Mouse (Mus musculus) left cerebral cortex, adult 9 months (tissue): ENCODE measurements around the gene Vmn1r18.
"Not testable (repeated sequence)": the region's sequence is repeated elsewhere in the genome, so short reads cannot be mapped to it uniquely, and the experiment has no call there.

ENCODE experiments used
- DNase-seq, 2 experiments: peaks; one replicate each; pipeline ENCODE4 v3.0.0; 2022; ENCODE audit warnings: low spot score in 2 of 2

Gene Vmn1r18

GRCm38 (mm10) chr6:57395683-57396082, at the start of gene Vmn1r18:
TSS of gene Vmn1r18 (minus strand) at chr6:57395783.
- no peak for DNase-seq

DNA sequence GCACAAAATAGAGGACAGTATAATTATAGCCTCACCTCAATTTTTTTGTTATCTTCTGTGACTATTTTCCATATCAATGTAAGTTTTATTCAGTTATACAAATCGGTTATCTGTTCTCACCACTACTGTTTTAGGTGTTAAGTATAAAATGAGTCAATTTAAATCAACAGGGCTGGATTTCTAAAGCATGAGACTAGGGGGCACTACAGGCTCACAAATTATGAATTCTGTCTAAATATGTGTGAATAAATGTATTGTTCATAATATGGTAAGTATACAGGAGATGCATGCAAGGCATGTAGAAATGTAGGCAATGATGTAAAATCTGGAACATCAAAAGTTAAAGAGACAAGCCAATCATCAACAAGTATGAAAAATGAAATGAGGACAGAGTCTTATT, 35.6 kb upstream of the Vmn1r18 start:
- DNase-seq = peak in 1 of 2 experiments; percentile 14

DNA sequence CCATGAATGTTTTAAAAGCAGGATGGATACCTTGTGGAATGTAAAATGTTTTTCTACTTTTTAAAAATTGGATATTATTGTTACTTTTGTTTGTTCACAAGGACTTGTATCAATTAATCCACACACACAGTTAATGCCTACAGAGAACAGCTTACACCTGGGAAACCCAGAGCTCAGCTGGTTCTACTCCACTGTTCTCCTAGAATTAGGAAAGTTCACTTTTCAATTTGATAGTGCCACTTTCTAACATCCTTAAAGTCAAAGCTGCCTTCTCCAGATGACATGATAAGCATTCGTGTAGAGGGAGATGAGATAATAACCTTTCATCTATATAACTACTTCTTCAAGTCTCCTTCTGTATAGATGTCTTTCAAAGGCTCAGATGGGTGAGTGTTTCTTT, 33.0 kb upstream of the Vmn1r18 start, which contains the start of gene Vmn1r20:
Gene Vmn1r20 (plus strand): TSS at position 301 of the 400 bp plus-strand sequence.
- no peak for DNase-seq

GRCm38 (mm10) chr6:57403480-57403879, 7.9 kb upstream of the Vmn1r18 start, which contains the start of gene Vmn1r19:
TSS of gene Vmn1r19 (plus strand) at chr6:57403780.
- DNase-seq = not testable (repeated sequence)

DNA sequence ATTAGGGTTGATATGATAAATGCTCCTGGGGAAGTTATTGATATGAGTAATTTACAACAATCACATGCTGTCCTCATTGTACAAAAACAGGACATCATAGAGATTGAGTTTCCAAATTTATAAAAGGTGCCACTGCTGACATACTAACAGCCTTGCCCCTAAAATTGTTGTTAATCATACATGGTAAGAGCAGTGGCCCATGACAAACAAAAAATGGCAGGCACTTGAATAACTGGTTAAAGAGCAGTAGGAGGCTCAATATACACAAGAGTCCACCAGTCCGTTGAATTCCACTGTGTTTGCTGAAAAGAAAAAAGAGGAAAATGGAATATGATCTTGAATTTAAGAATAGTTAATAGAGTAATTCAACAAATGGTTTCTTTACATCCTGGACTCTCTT, 28.1 kb downstream of the Vmn1r18 start:
- no peak for DNase-seq

DNA sequence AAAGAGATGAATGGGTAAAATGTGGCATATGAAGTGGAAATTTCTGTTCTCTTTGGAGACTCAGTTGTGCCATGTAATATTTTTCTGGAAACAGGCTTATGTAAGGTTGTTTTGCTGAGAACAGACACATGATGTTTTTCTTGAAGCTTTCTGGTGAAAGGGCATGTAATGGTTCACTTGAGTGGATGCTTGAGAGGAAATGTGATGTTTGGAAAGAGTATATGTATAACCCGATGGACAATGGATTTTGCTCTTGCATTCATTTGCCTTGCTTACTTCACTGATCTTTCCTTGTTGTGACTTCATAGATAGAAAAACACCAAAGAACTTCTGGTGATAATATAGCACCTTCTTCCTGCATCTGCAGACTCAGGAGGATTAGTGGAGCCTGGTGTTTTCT, 29.7 kb downstream of the Vmn1r18 start:
- DNase-seq = not testable (repeated sequence)

- DNase-seq = no peak
Observed at GRCm38 (mm10) chr6:57363627-57364026, 32.0 kb downstream of the Vmn1r18 start, which contains the start of gene Vmn1r17. TSS of gene Vmn1r17 (minus strand) at chr6:57363727.

DNA sequence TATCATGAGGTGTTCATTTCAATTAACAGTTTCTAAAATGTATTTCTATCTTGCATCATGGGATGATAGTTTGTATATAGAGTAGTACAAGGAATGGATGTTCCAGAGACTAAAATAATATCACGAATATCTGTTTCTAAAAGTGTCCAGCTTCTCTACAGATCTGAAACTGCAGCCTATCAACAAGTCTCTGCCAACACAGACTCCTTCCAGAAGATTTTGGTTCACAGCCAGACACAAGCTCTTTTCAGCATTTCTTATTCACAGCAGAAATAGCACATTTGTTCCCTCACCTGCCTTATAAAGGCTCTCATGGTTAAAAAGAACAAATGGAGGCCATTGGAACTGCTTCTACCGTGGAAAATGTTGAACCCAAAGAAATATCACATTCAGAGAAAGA, 38.7 kb downstream of the Vmn1r18 start:
- DNase-seq = peak in 1 of 2 experiments; percentile 2

DNA sequence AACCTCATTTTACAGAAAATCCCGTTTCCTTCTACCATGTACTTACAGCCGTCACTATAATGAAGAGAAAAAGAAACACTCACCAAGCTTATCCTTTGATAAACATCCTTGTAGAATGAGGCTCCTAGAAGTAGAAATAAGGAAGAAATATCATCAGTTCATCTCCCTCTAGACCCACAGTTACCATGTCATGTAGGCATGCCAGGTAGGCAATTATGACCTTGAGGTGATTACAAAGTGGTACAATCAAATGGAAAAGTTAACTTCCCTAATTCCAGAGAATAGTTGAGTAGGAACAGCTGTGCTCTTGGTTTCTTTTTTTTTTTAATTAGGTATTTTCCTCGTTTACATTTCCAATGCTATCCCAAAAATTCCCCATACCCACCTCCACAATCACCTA, 66.2 kb downstream of the Vmn1r18 start, which contains the start of gene Vmn1r16:
Gene Vmn1r16 (minus strand): TSS at position 101 of the 400 bp plus-strand sequence.
- no peak for DNase-seq
